Mouse (Mus musculus): ENCODE measurements around the gene Mboat2.

DNA sequence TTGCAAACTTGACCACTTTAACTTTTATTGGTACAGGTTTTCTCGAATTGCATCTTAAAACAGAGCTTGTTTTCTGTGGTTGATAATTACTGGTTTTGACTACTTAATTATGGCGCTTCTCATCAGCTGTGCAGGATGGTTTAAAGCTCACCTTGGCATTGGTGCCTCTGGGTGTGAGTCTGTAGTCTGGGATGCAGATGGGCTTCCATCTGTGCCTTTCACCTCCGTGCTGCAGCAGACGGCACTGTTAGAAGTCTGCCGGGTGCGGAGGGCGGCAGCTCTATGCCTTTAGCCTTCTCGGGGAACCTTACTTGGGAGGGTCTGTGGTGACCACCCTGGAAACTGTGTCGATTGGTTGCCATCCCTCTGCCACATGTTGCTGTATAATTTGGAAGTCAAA, 29.8 kb downstream of the Mboat2 start:
- no peak for TF ChIP-seq POLR2A (IDR thresholded peaks at IDR 0.05; ENCODE audit: insufficient read depth, low read depth, low read length)
- TF ChIP-seq CTCF (IDR thresholded peaks at IDR 0.05) = no peak
